Comparison of ENCODE assay signal across 8 mouse cellular contexts in the genomic region with DNA sequence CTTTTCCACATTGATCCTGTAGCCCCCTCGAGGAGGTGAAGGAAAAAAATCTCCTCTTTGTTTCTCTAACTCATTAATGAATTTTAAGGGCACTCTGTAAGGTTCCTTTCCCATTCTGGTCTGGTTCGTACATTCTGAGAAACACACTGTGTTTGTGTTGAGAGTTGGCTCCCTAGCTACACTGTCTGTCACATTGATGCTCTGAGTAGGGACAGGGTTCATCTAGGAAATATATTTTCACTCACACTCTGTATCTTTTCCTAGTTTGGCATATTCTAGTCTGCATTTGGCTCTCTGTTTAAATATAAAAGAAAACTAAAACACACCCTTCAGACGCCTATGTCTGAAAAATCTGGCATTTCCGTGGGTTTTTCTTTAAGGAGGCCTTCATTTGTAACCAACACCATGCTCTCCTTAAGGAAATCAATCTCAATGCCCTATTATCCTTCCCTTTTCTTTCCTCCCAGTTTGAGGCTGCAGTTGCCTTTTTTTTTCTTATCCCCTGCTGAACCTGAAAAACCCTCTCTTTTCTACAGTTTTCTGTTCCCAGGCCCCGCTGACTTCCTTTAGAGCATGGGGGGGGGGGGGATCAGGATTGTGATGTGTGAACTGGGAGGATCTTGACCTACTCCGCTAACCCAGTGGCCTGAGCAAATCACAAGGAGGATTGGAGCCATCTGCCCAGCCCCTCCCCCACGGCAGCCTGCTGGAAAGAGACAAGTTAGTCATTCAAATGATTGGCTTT. TPM values are rescaled to one million over a fixed set of nuclear protein-coding genes. Genes with fewer than 3 reads are reported as not detected.
DNase-seq lines count a peak whose midpoint lies in the region; ATAC-seq and TF ChIP-seq lines count a peak whose summit lies in the region.
"Had no signal": no experiment of that assay in that cellular context is flagged by ENCODE, and none has a peak within 500 bp of the region (broad histone marks: within the 10 kb centered on the region; RNA-seq: fewer than 3 reads in every experiment).

No protein-coding gene starts in this region.

- intact Hi-C loops in gastrocnemius, postnatal 14 days (cut with DNase I; ENCODE audit: low total_unique reads): no loop called here
- intact Hi-C loops in left cerebral cortex, postnatal 10 days (cut with DNase I): loop anchor here (5.0 kb wide), 1 partner anchor 37 kb away; no protein-coding TSS in a partner anchor

- H3K27me3 ChIP-seq in intestine, embryonic 15.5 days (replicated peaks): no peaks in the 10 kb centered on the region
- no peaks in the 10 kb centered on the region for H3K27me3 ChIP-seq in midbrain, embryonic 14.5 days (ENCODE audit: control insufficient read depth, insufficient read depth, low read length)
- no peaks in the 10 kb centered on the region for H3K27me3 ChIP-seq in testis, adult 2 months (ENCODE audit: control insufficient read depth, insufficient read depth, low read length)

- peak overlapping the region; percentile 92 for H3K27ac ChIP-seq in cortical plate, adult 2 months (ENCODE audit: insufficient read depth, low read length)
- peak overlapping the region; percentile 32 for H3K27ac ChIP-seq in intestine, embryonic 15.5 days
- peak overlapping the region; percentile 83 for H3K27ac ChIP-seq in midbrain, embryonic 14.5 days (replicated peaks; ENCODE audit: low read depth, low read length)
- no peak overlapping the region for H3K27ac ChIP-seq in testis, adult 2 months (ENCODE audit: control insufficient read depth, insufficient read depth, low read depth, low read length)

- H3K9me3 ChIP-seq in intestine, embryonic 15.5 days: no peaks in the 10 kb centered on the region
- H3K9me3 ChIP-seq in midbrain, embryonic 14.5 days (ENCODE audit: control insufficient read depth, low read length): no peaks in the 10 kb centered on the region

- H3K4me1 ChIP-seq in cortical plate, adult 2 months (ENCODE audit: control insufficient read depth, insufficient read depth, low read length): peaks cover 6% of the 10 kb centered on the region
- H3K4me1 ChIP-seq in intestine, embryonic 15.5 days (replicated peaks): no peaks in the 10 kb centered on the region
- H3K4me1 ChIP-seq in midbrain, embryonic 14.5 days (ENCODE audit: control insufficient read depth, insufficient read depth, low read length): peaks cover 20% of the 10 kb centered on the region; the same call in 1 of the 2 replicates
- no peaks in the 10 kb centered on the region for H3K4me1 ChIP-seq in testis, adult 2 months (ENCODE audit: control insufficient read depth, insufficient read depth, low read length)

- no peaks in the 10 kb centered on the region for H3K36me3 ChIP-seq in intestine, embryonic 15.5 days
- no peaks in the 10 kb centered on the region for H3K36me3 ChIP-seq in midbrain, embryonic 14.5 days (ENCODE audit: control insufficient read depth, insufficient read depth, low read length)
- H3K36me3 ChIP-seq in testis, adult 2 months (ENCODE audit: control insufficient read depth, insufficient read depth, low read length): no peaks in the 10 kb centered on the region

- no peak for TF ChIP-seq POLR2A in cortical plate, adult 2 months (IDR thresholded peaks at IDR 0.05; ENCODE audit: extremely low read depth, insufficient read depth, low read length)
- TF ChIP-seq POLR2A in testis, adult 2 months (IDR thresholded peaks at IDR 0.05; ENCODE audit: control insufficient read depth, low read depth, low read length): no peak

- peak; percentile 87 for ATAC-seq in intestine, embryonic 15.5 days
- ATAC-seq in midbrain, embryonic 14.5 days (ENCODE audit: low FRiP score, low TSS enrichment): peak; percentile 90

- TF ChIP-seq CTCF in cortical plate, adult 2 months (IDR thresholded peaks at IDR 0.05; ENCODE audit: extremely low read depth, insufficient read depth, low read length): no peak
- no peak for TF ChIP-seq CTCF in testis, adult 2 months (IDR thresholded peaks at IDR 0.05; ENCODE audit: control insufficient read depth, insufficient read depth, insufficient replicate concordance, low read depth, low read length)

- whole genome bisulfite sequencing in intestine, embryonic 15.5 days: 22% methylated on average over 7 of the region's 7 CpGs
- 0% methylated on average over 7 of the region's 7 CpGs for WGBS in midbrain, embryonic 14.5 days

- H3K4me3 ChIP-seq in cortical plate, adult 2 months (ENCODE audit: insufficient read depth, low read length): peak overlapping the region; percentile 32
- H3K4me3 ChIP-seq in intestine, embryonic 15.5 days (replicated peaks): no peak overlapping the region
- H3K4me3 ChIP-seq in midbrain, embryonic 14.5 days (replicated peaks; ENCODE audit: low read depth, low read length): peak overlapping the region; percentile 33
- peak overlapping the region; percentile 29 for H3K4me3 ChIP-seq in testis, adult 2 months (ENCODE audit: control insufficient read depth, low read depth, low read length)
- H3K4me3 ChIP-seq: erythroblast, embryonic 14.5 days had no signal

- H3K4me2 ChIP-seq in intestine, embryonic 15.5 days (replicated peaks): peak overlapping the region; percentile 25
- peak overlapping the region; percentile 53 for H3K4me2 ChIP-seq in midbrain, embryonic 14.5 days (ENCODE audit: low read length)

- no peak overlapping the region for H3K9ac ChIP-seq in intestine, embryonic 15.5 days
- H3K9ac ChIP-seq in midbrain, embryonic 14.5 days (replicated peaks; ENCODE audit: low read length): peak overlapping the region; percentile 45

- peak; percentile 80 to 88 for DNase-seq in adrenal gland, postnatal 36 days
- peak; percentile 69 for DNase-seq in gastrocnemius, postnatal 14 days
- DNase-seq in left cerebral cortex, postnatal 10 days (ENCODE audit: extremely low spot score in 1 of 2, low spot score in 2 of 2): peak; percentile 93 to 94
- DNase-seq in midbrain, embryonic 14.5 days: peak; percentile 93

RNA-seq across cellular contexts. Expression of a gene that starts 0.4 kb away (rescaled TPM):
- total RNA-seq in adrenal gland, postnatal 36 days (2021): 1 to 10 TPM; 1.4 to 1.6 TPM
- 66.2 TPM in 2 replicates for polyA plus RNA-seq in cortical plate, adult 2 months (2012; rRNA removed)
- total RNA-seq in gastrocnemius, postnatal 14 days (2021): under 1 TPM; 0.49 to 0.90 TPM
- polyA plus RNA-seq in intestine, embryonic 15.5 days (2015; fragmentation: Nextera tagmentation; extraction: Ambion mirVana): 44.7 and 54.5 TPM in 2 replicates
- total RNA-seq in left cerebral cortex, postnatal 10 days (2021): 100 to 1,000 TPM; 348 to 421 TPM
- 1,508 and 1,932 TPM in 2 replicates for polyA plus RNA-seq in midbrain, embryonic 14.5 days (2014; fragmentation: Nextera tagmentation; extraction: Ambion mirVana)
- polyA plus RNA-seq in testis, adult 2 months (2012; rRNA removed): not detected in 2 replicates
- polyA plus RNA-seq: erythroblast, embryonic 14.5 days had no signal

RNA-seq across cellular contexts. Expression of a gene that starts 9.8 kb away (rescaled TPM):
- total RNA-seq in adrenal gland, postnatal 36 days (2021): 10 to 100 TPM; 39.5 to 47.0 TPM
- polyA plus RNA-seq in cortical plate, adult 2 months (2012; rRNA removed): 41.6 and 45.0 TPM in 2 replicates
- total RNA-seq in gastrocnemius, postnatal 14 days (2021): 10 to 100 TPM; 20.7 to 27.5 TPM
- polyA plus RNA-seq in intestine, embryonic 15.5 days (2015; fragmentation: Nextera tagmentation; extraction: Ambion mirVana): 54.1 and 57.4 TPM in 2 replicates
- total RNA-seq in left cerebral cortex, postnatal 10 days (2021): 10 to 100 TPM; 19.6 to 23.7 TPM
- polyA plus RNA-seq in midbrain, embryonic 14.5 days (2014; fragmentation: Nextera tagmentation; extraction: Ambion mirVana): 16.6 and 18.7 TPM in 2 replicates
- polyA plus RNA-seq in testis, adult 2 months (2012; rRNA removed): 16.7 TPM in 2 replicates

Comparison
In these comparisons a context has a peak if more than half of its experiments do, and no peak if none do; other contexts are left out.
1. RNA of a gene that starts 0.4 kb away (polyA plus RNA-seq): 1,508 to 1,932 TPM in midbrain, embryonic 14.5 days, 66.2 TPM in cortical plate, adult 2 months and 44.7 to 54.5 TPM in intestine, embryonic 15.5 days; not detected in testis, adult 2 months; every median in the first group is over 10 times any median in the second.
2. Peak in every context shown above with its lines, with median percentiles within 50 percentile points of each other: DNase-seq.